Mouse (Mus musculus): Measurements from ENCODE around the gene Slit3. TPM values are rescaled to one million over a fixed set of nuclear protein-coding genes. Genes with fewer than 3 reads are reported as not detected.

Slit3 gene
- polyA plus RNA-seq, 1 experiment from 2014 or later: 7.4 TPM

DNA sequence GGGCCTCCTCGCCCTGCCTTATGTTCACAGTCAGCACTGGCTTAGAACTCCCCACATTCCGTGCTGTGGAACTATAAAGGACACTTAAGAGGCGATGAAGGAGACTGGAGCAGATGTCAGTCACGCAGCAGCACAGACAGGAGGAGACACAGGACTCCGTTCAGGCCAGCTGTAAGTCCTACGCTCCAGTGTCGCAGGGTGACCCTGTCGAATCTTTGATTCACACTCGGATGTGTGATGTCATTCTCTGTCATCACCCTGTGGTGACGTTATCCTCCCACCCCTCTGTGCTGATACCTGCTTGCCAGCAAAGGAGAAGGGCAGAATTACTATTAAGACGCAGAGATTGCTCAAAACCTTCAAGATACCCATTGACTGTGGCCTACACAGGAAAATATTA is 448.9 kb downstream of the Slit3 start:
- H3K4me3 ChIP-seq (ENCODE audit: low read depth, low read length): no peak overlapping the region
- H3K27ac ChIP-seq (ENCODE audit: low read depth, low read length): no peak overlapping the region
- H3K9ac ChIP-seq (ENCODE audit: low read length): no peak overlapping the region
- no peak overlapping the region for H3K4me2 ChIP-seq (ENCODE audit: low read depth, low read length, severe bottlenecking)
- no peaks in the 10 kb centered on the region for H3K36me3 ChIP-seq (ENCODE audit: control insufficient read depth, insufficient read depth, low read length)
- ATAC-seq (replicated peaks; ENCODE audit: low FRiP score): no peak
- no peaks in the 10 kb centered on the region for H3K9me3 ChIP-seq (ENCODE audit: control insufficient read depth, low read length)
- 83% methylated on average over 11 of the region's 11 CpGs for WGBS
- peaks cover 17% of the 10 kb centered on the region for H3K27me3 ChIP-seq (ENCODE audit: control insufficient read depth, insufficient read depth, low read length)
- H3K4me1 ChIP-seq (replicated peaks; ENCODE audit: control insufficient read depth, insufficient read depth, low read length): peaks cover 11% of the 10 kb centered on the region
- no peak for DNase-seq (ENCODE audit: low spot score)

- no peaks in the 10 kb centered on the region for H3K36me3 ChIP-seq (ENCODE audit: control insufficient read depth, insufficient read depth, low read length)
- DNase-seq (ENCODE audit: low spot score) (no peak), ATAC-seq (replicated peaks; ENCODE audit: low FRiP score) (no peak)
- peaks cover 13% of the 10 kb centered on the region for H3K27me3 ChIP-seq (ENCODE audit: control insufficient read depth, insufficient read depth, low read length)
- no peak overlapping the region for H3K9ac ChIP-seq (ENCODE audit: low read length)
- H3K4me3 ChIP-seq (ENCODE audit: low read depth, low read length): no peak overlapping the region
- H3K4me2 ChIP-seq (ENCODE audit: low read depth, low read length, severe bottlenecking): no peak overlapping the region
- H3K27ac ChIP-seq (ENCODE audit: low read depth, low read length): no peak overlapping the region
- 79% methylated on average over 3 of the region's 3 CpGs for WGBS
- peaks cover 4% of the 10 kb centered on the region; the same call in 1 of the 2 replicates for H3K4me1 ChIP-seq (replicated peaks; ENCODE audit: control insufficient read depth, insufficient read depth, low read length)
- no peaks in the 10 kb centered on the region for H3K9me3 ChIP-seq (ENCODE audit: control insufficient read depth, low read length)
Measured at GRCm38 (mm10) chr11:35571910-35572309, 450.9 kb downstream of the Slit3 start.

DNA sequence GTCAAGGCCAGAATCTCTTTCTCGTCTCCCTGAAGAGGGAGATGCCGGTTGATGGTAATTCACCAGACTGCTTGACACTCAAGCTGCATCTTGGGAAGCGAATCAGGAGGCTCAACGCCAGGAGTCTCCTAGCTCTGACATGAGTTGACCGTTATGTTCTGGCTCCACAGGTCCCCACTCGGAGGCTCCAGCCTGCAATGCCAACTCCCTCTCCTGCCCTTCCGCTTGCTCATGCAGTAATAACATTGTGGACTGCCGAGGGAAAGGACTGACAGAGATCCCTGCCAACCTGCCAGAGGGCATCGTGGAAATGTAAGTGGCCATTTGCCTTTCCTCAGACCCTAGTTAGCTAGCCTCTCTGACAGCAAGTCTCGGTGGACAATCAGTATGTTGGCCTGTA is 457.8 kb downstream of the Slit3 start:
- no peak overlapping the region for H3K4me2 ChIP-seq (ENCODE audit: low read depth, low read length, severe bottlenecking)
- ATAC-seq (replicated peaks; ENCODE audit: low FRiP score): no peak
- H3K4me1 ChIP-seq (replicated peaks; ENCODE audit: control insufficient read depth, insufficient read depth, low read length): peaks cover 4% of the 10 kb centered on the region; the same call in 1 of the 2 replicates
- WGBS: 90% methylated on average over 10 of the region's 10 CpGs
- H3K27me3 ChIP-seq (ENCODE audit: control insufficient read depth, insufficient read depth, low read length): no peaks in the 10 kb centered on the region
- H3K36me3 ChIP-seq (ENCODE audit: control insufficient read depth, insufficient read depth, low read length): no peaks in the 10 kb centered on the region
- no peak overlapping the region for H3K4me3 ChIP-seq (ENCODE audit: low read depth, low read length)
- H3K27ac ChIP-seq (ENCODE audit: low read depth, low read length): no peak overlapping the region
- no peaks in the 10 kb centered on the region for H3K9me3 ChIP-seq (ENCODE audit: control insufficient read depth, low read length)
- DNase-seq (ENCODE audit: low spot score): no peak
- no peak overlapping the region for H3K9ac ChIP-seq (ENCODE audit: low read length)

GRCm38 (mm10) chr11:35582591-35582990 is 461.6 kb downstream of the Slit3 start:
- Histone ChIP-seq H3K4me3 (ENCODE audit: low read depth, low read length) (no peak overlapping the region), H3K4me2 (ENCODE audit: low read depth, low read length, severe bottlenecking) (no peak overlapping the region), H3K9ac (ENCODE audit: low read length) (no peak overlapping the region), H3K27me3 (ENCODE audit: control insufficient read depth, insufficient read depth, low read length) (no peaks in the 10 kb centered on the region), H3K4me1 (replicated peaks; ENCODE audit: control insufficient read depth, insufficient read depth, low read length) (no peaks in the 10 kb centered on the region), H3K27ac (ENCODE audit: low read depth, low read length) (no peak overlapping the region), H3K36me3 (ENCODE audit: control insufficient read depth, insufficient read depth, low read length) (no peaks in the 10 kb centered on the region), H3K9me3 (ENCODE audit: control insufficient read depth, low read length) (no peaks in the 10 kb centered on the region)
- ATAC-seq (replicated peaks; ENCODE audit: low FRiP score) (no peak), DNase-seq (ENCODE audit: low spot score) (no peak)
- 93% methylated on average over 5 of the region's 5 CpGs for WGBS

- Histone ChIP-seq H3K4me3 (ENCODE audit: low read depth, low read length) (no peak overlapping the region), H3K4me1 (replicated peaks; ENCODE audit: control insufficient read depth, insufficient read depth, low read length) (no peaks in the 10 kb centered on the region), H3K27me3 (ENCODE audit: control insufficient read depth, insufficient read depth, low read length) (no peaks in the 10 kb centered on the region), H3K27ac (ENCODE audit: low read depth, low read length) (no peak overlapping the region), H3K4me2 (ENCODE audit: low read depth, low read length, severe bottlenecking) (no peak overlapping the region), H3K36me3 (ENCODE audit: control insufficient read depth, insufficient read depth, low read length) (no peaks in the 10 kb centered on the region), H3K9me3 (ENCODE audit: control insufficient read depth, low read length) (no peaks in the 10 kb centered on the region), H3K9ac (ENCODE audit: low read length) (no peak overlapping the region)
- DNase-seq (ENCODE audit: low spot score): no peak
- 94% methylated on average over 7 of the region's 7 CpGs for WGBS
- no peak for ATAC-seq (replicated peaks; ENCODE audit: low FRiP score)
Measured at GRCm38 (mm10) chr11:35583633-35584032, 462.6 kb downstream of the Slit3 start.

- no peak overlapping the region for H3K27ac ChIP-seq (ENCODE audit: low read depth, low read length)
- H3K9ac ChIP-seq (ENCODE audit: low read length): no peak overlapping the region
- H3K36me3 ChIP-seq (ENCODE audit: control insufficient read depth, insufficient read depth, low read length): no peaks in the 10 kb centered on the region
- DNase-seq (ENCODE audit: low spot score) (no peak), ATAC-seq (replicated peaks; ENCODE audit: low FRiP score) (no peak)
- H3K9me3 ChIP-seq (ENCODE audit: control insufficient read depth, low read length): no peaks in the 10 kb centered on the region
- H3K4me3 ChIP-seq (ENCODE audit: low read depth, low read length): no peak overlapping the region
- no peaks in the 10 kb centered on the region for H3K4me1 ChIP-seq (replicated peaks; ENCODE audit: control insufficient read depth, insufficient read depth, low read length)
- no peak overlapping the region for H3K4me2 ChIP-seq (ENCODE audit: low read depth, low read length, severe bottlenecking)
- WGBS: 82% methylated on average over 13 of the region's 13 CpGs
- H3K27me3 ChIP-seq (ENCODE audit: control insufficient read depth, insufficient read depth, low read length): no peaks in the 10 kb centered on the region
Measured at GRCm38 (mm10) chr11:35587174-35587959, 466.3 kb downstream of the Slit3 start.

DNA sequence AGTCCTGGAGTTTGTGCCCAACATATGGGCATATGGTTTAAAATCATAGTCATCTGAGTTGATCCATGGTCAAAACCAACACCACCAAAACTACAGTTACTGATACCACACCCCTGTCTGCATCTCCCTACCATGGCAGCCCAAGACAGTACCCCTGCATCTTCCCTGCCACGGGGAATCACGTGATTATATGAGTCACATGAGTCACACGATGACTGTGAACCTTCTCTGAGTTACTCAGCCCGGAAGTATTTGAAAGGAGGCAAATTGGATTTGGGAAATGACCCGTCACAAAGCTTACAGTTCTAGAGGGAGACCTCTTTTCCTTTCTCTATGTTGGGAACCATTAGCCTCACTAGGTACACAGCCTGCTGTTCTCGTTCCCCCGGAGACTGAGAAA is 468.9 kb downstream of the Slit3 start:
- H3K36me3 ChIP-seq (ENCODE audit: control insufficient read depth, insufficient read depth, low read length): no peaks in the 10 kb centered on the region
- ATAC-seq (replicated peaks; ENCODE audit: low FRiP score) (no peak), DNase-seq (ENCODE audit: low spot score) (no peak)
- WGBS: 79% methylated on average over 7 of the region's 7 CpGs
- H3K4me3 ChIP-seq (ENCODE audit: low read depth, low read length): no peak overlapping the region
- no peak overlapping the region for H3K9ac ChIP-seq (ENCODE audit: low read length)
- H3K27me3 ChIP-seq (ENCODE audit: control insufficient read depth, insufficient read depth, low read length): no peaks in the 10 kb centered on the region
- no peaks in the 10 kb centered on the region for H3K9me3 ChIP-seq (ENCODE audit: control insufficient read depth, low read length)
- no peak overlapping the region for H3K27ac ChIP-seq (ENCODE audit: low read depth, low read length)
- H3K4me2 ChIP-seq (ENCODE audit: low read depth, low read length, severe bottlenecking): no peak overlapping the region
- no peaks in the 10 kb centered on the region for H3K4me1 ChIP-seq (replicated peaks; ENCODE audit: control insufficient read depth, insufficient read depth, low read length)

- H3K9ac ChIP-seq (ENCODE audit: low read length): no peak overlapping the region
- whole genome bisulfite sequencing: 33% methylated on average over 14 of the region's 14 CpGs
- no peaks in the 10 kb centered on the region for H3K27me3 ChIP-seq (ENCODE audit: control insufficient read depth, insufficient read depth, low read length)
- H3K4me2 ChIP-seq (ENCODE audit: low read depth, low read length, severe bottlenecking): no peak overlapping the region
- no peak for ATAC-seq (replicated peaks; ENCODE audit: low FRiP score)
- H3K4me3 ChIP-seq (ENCODE audit: low read depth, low read length): no peak overlapping the region
- no peaks in the 10 kb centered on the region for H3K9me3 ChIP-seq (ENCODE audit: control insufficient read depth, low read length)
- no peak overlapping the region for H3K27ac ChIP-seq (ENCODE audit: low read depth, low read length)
- no peak for DNase-seq (ENCODE audit: low spot score)
- no peaks in the 10 kb centered on the region for H3K4me1 ChIP-seq (replicated peaks; ENCODE audit: control insufficient read depth, insufficient read depth, low read length)
- no peaks in the 10 kb centered on the region for H3K36me3 ChIP-seq (ENCODE audit: control insufficient read depth, insufficient read depth, low read length)
Measured at GRCm38 (mm10) chr11:35593146-35594034, 472.4 kb downstream of the Slit3 start.
